Mouse (Mus musculus) midbrain, embryonic 14.5 days (tissue): ENCODE measurements around the gene Kctd15. TPM values are rescaled to one million over a fixed set of nuclear protein-coding genes. Genes with fewer than 3 reads are reported as not detected.

Source experiments
- ATAC-seq: fragments of 200-750 bp; cut with Nextera tagmentation; 2 replicates; pipeline ENCODE4 v1.8.0; 2017; ENCODE audit warnings: moderate number of reproducible peaks, moderate library complexity; ENCODE audit not compliant: low FRiP score, low TSS enrichment
- DNase-seq: peaks from one replicate; pipeline ENCODE4 v3.0.0-alpha.2; 2015
- H3K27ac ChIP-seq: fragments of 300-500 bp; sonication (generic); replicated peaks from 2 replicates; pipeline ENCODE4 v1.5.1; 2014; ENCODE audit warnings: mild to moderate bottlenecking, low read depth, low read length, moderate library complexity
- H3K27me3 ChIP-seq: fragments of 300-500 bp; sonication (generic); 2 replicates; pipeline ENCODE4 v1.6.1; 2014; ENCODE audit warnings: low read length, control low read depth, mixed read lengths; ENCODE audit not compliant: control insufficient read depth, insufficient read depth
- H3K36me3 ChIP-seq: fragments of 300-500 bp; sonication (generic); 2 replicates; pipeline ENCODE4 v1.6.1; 2014; ENCODE audit warnings: low read length, control low read depth; ENCODE audit not compliant: control insufficient read depth, insufficient read depth
- H3K4me1 ChIP-seq: fragments of 300-500 bp; sonication (generic); 2 replicates; pipeline ENCODE4 v1.6.1; 2014; ENCODE audit warnings: mild to moderate bottlenecking, antibody characterized with exemption, low read length, control low read depth; ENCODE audit not compliant: control insufficient read depth, insufficient read depth
- H3K4me2 ChIP-seq: fragments of 300-500 bp; sonication (generic); 2 replicates; pipeline ENCODE4 v1.6.1; 2014; ENCODE audit warnings: mild to moderate bottlenecking, low read length, moderate library complexity
- H3K4me3 ChIP-seq: fragments of 300-500 bp; sonication (generic); replicated peaks from 2 replicates; pipeline ENCODE4 v1.5.1; 2014; ENCODE audit warnings: low read depth, low read length
- H3K9ac ChIP-seq: fragments of 300-500 bp; sonication (generic); replicated peaks from 2 replicates; pipeline ENCODE4 v1.6.1; 2014; ENCODE audit warnings: mild to moderate bottlenecking, low read length, moderate library complexity
- H3K9me3 ChIP-seq: fragments of 300-500 bp; sonication (generic); 2 replicates; pipeline ENCODE4 v1.6.1; 2016; ENCODE audit warnings: low read length, control low read depth, mixed read lengths; ENCODE audit not compliant: control insufficient read depth
- WGBS: fragments of 180-500 bp; shearing (Covaris S2); extraction: QIAGEN DNeasy Blood & Tissue Kit; methylation state at CpG from one replicate; pipeline ENCODE4 v1.1.7; 2014; 5-methylcytosine and 5-hydroxymethylcytosine counted together
- polyA plus RNA-seq: library from polyadenylated mRNA; unstranded; fragments of >200 nt; fragmentation: Nextera tagmentation; extraction: Ambion mirVana; gene quantifications from 2 replicates; pipeline ENCODE4 v1.2.1, GENCODE M21; 2014

Gene Kctd15
- polyA plus RNA-seq, 1 experiment from 2014 or later = 17.5 TPM

DNA sequence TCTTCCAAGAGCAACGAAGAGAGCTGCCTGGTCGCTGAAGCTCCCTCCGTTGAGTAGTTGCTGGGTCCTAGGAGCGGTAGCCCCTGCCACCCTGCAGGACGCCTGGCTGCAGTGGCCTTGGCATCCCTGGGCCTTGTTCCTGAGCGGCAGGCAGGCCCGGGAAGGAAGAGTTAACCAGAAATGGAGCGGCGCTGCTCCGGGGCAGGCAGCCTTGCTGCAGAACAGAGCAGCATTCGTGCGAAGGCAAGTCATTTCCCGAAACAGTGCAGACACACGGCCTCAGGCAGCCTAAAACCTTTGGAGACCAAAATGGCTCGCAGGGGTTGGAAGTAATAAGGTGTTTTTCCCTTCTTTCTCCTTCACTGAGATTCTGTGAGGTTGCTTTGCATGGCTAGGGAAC, 50.5 kb downstream of the Kctd15 start:
- H3K4me2 ChIP-seq = peak overlapping the region; percentile 43
- no peak overlapping the region for H3K4me3 ChIP-seq
- 0 out of 2 replicates have a peak, but pooled peaks have one; percentile 17 for ATAC-seq
- H3K36me3 ChIP-seq = no peaks in the 10 kb centered on the region
- DNase-seq = peak; percentile 73
- no peaks in the 10 kb centered on the region for H3K9me3 ChIP-seq
- WGBS = 25% methylated on average over 15 of the region's 15 CpGs
- H3K9ac ChIP-seq = peak overlapping the region; percentile 46; the same call in 1 of the 2 replicates
- H3K27me3 ChIP-seq = no peaks in the 10 kb centered on the region
- H3K4me1 ChIP-seq = peaks cover 22% of the 10 kb centered on the region
- peak overlapping the region; percentile 81 for H3K27ac ChIP-seq

DNA sequence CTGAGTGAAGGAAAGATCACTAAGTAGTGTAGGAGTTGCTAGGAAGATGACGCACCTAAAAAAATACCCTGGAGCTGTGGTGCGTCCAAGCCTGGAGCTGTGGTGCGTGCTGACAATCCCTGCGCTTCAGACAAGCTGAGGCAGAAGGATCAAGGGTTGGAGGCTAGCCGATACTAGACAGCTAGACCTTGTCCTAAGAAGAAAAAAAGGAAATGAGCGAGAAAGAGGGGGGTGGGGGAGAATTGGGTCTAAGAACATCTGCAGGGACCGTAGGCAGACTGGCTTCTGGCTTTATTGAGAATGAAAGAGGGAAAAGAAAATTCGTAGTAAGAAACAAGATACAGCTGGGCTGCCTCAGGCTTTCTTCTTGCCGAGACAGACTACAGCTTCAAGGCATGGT, 58.0 kb downstream of the Kctd15 start:
- ATAC-seq (no peak), DNase-seq (no peak)
- 62% methylated on average over 9 of the region's 9 CpGs for WGBS
- H3K27ac ChIP-seq = no peak overlapping the region
- peaks cover 16% of the 10 kb centered on the region; the same call in 1 of the 2 replicates for H3K4me1 ChIP-seq
- H3K9ac ChIP-seq = no peak overlapping the region
- no peaks in the 10 kb centered on the region for H3K9me3 ChIP-seq
- no peaks in the 10 kb centered on the region for H3K27me3 ChIP-seq
- no peak overlapping the region for H3K4me2 ChIP-seq
- H3K36me3 ChIP-seq = no peaks in the 10 kb centered on the region
- H3K4me3 ChIP-seq = no peak overlapping the region

DNA sequence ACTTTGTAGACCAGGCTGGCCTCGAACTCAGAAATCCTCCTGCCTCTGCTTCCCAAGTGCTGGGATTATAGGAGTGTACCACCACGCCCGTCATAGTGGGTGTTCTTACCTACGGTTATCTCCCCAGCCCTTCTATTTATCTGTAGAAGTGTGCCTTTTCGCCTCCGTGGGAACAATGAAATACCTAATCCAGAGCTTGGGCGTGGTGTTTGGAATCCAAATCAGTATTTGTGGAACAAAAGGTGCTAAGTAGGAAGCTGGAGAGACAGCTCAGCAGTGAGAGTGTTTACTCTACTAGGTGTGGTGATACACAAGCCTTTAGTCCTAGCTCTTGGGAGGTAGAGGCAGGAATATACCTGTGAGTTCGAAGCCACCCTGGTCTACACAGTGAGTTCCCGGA, 58.5 kb downstream of the Kctd15 start:
- Histone ChIP-seq H3K9ac (no peak overlapping the region), H3K27ac (no peak overlapping the region), H3K4me1 (peaks cover 17% of the 10 kb centered on the region; the same call in 1 of the 2 replicates), H3K4me3 (no peak overlapping the region), H3K36me3 (no peaks in the 10 kb centered on the region), H3K27me3 (no peaks in the 10 kb centered on the region), H3K4me2 (no peak overlapping the region), H3K9me3 (no peaks in the 10 kb centered on the region)
- ATAC-seq = no peak
- WGBS = 91% methylated on average over 9 of the region's 9 CpGs
- DNase-seq = no peak

DNA sequence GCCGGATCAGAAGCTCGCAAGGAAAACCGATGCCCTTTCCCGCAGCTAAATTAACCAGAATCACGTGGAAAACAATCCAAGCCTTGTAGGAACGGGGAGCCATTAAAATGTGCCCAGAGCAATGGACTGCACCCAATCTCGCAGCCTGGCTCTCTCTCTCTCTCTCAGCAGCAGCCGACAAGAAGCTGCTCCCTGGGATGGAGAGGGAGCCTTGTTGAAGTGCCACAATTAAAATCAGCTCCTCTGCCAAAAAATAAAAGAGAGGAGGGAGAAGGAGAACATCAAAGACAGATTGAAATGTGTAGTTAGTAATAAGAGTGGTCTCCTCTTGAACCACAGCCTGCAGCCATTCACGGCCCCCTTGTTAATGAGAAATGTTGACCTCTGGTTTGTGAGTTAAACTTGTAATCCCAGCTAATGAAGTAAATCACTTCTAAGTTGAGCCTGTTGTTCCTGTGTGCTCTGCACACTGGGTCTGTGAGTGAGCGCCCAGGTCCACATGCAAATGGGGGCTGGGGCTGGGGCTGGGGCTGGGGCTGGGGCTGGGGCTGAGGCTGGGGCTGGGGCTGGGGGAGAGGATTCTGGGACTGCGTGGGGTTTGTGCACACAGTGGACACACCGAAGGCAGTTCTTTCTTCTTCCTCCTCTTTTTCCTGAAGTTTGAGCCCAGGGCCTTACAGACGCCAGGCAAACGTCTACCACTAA, 59.8 kb downstream of the Kctd15 start:
- Histone ChIP-seq H3K4me3 (no peak overlapping the region), H3K27me3 (no peaks in the 10 kb centered on the region), H3K4me2 (no peak overlapping the region), H3K27ac (peak overlapping the region; percentile 46), H3K4me1 (peaks cover 17% of the 10 kb centered on the region; the same call in 1 of the 2 replicates), H3K36me3 (no peaks in the 10 kb centered on the region), H3K9ac (0 out of 2 replicates have a peak overlapping the region, but pooled peaks have one; percentile 1), H3K9me3 (no peaks in the 10 kb centered on the region)
- peak; percentile 45 for DNase-seq
- no peak for ATAC-seq
- 42% methylated on average over 14 of the region's 14 CpGs for WGBS

DNA sequence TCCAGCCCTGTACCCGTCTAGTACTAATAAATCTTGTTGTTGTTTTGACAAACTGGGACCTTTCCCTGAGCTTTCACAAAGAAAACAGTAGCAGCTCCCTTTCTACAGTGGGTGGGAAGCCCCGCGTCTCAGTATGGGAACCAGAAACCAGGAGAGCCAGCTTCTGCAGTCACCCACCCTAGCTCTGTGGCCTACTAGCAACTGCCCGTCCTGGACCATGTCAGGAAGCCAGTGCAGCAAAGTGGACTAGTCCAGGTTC, 61.3 kb downstream of the Kctd15 start:
- Histone ChIP-seq H3K27ac (peak overlapping the region; percentile 77; the same call in 1 of the 2 replicates), H3K4me3 (no peak overlapping the region), H3K9me3 (no peaks in the 10 kb centered on the region), H3K36me3 (no peaks in the 10 kb centered on the region), H3K27me3 (no peaks in the 10 kb centered on the region), H3K4me1 (peaks cover 17% of the 10 kb centered on the region; the same call in 1 of the 2 replicates), H3K9ac (no peak overlapping the region), H3K4me2 (no peak overlapping the region)
- DNase-seq (no peak), ATAC-seq (no peak)
- WGBS = 88% methylated on average over 4 of the region's 4 CpGs

DNA sequence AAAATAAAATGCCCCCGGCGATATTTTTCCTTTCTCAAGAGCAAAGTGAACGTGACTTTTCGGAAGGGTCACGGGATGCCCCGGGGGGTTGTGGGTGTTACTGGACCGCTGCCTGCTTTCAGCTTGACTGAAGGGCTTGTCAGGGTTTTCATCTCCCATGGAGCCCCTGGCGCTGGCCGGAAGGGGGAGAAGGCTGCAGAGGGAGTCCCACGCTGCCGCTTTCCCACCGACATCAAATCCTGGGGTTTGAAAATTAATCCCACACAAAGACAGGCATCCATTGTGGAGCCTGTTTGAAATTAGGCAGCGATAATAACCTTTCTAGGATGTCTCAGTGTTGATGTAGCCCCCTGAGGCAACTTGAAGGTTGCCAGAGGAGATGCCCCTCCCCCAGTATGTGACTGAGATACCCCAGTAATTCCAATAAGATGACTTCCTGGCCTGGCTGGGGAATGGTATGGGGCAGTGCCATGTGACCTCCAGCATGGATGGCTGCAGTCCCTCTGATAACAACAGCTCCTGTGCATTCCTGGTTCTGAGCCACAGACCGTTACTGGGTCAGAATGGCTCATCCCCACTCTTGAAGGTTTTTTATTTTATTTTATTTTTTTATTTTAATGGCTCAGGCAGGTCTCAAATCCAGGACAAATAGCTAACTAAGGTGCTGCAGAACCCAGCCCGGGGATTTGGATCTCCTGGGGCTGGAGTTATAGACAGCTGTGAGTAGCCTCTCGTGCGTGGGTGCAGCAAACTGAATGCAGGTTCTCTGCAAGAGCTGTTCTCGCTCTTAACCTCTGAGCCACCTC, 61.8 kb downstream of the Kctd15 start:
- Histone ChIP-seq H3K27ac (peak overlapping the region; percentile 77), H3K36me3 (no peaks in the 10 kb centered on the region), H3K4me2 (peak overlapping the region; percentile 55), H3K9me3 (no peaks in the 10 kb centered on the region), H3K4me3 (peak overlapping the region; percentile 22), H3K27me3 (no peaks in the 10 kb centered on the region), H3K4me1 (peaks cover 17% of the 10 kb centered on the region; the same call in 1 of the 2 replicates), H3K9ac (peak overlapping the region; percentile 40; the same call in 1 of the 2 replicates)
- DNase-seq (peak; percentile 84), ATAC-seq (peak; percentile 77)
- WGBS = 20% methylated on average over 18 of the region's 18 CpGs

DNA sequence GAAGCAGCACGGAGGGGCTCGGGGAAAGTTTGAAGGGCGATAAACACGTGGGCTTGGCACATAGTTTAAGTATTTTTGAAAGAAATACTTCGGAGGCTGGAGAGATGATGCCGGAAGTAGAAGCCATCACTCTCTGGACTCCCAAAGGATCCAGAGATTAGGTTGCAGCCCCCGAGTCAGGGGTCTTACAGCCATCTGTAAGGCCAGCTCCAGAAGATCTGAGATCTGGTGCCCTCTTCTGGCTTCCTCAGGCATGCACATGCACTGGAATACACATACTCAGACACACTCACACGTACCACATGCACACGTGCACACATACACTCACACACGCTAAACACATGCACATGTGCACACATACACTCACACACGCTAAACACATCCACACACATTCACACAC, 65.8 kb downstream of the Kctd15 start:
- Histone ChIP-seq H3K4me3 (no peak overlapping the region), H3K27me3 (no peaks in the 10 kb centered on the region), H3K27ac (no peak overlapping the region), H3K36me3 (no peaks in the 10 kb centered on the region), H3K4me1 (peaks cover 17% of the 10 kb centered on the region; the same call in 1 of the 2 replicates), H3K9ac (no peak overlapping the region), H3K9me3 (no peaks in the 10 kb centered on the region), H3K4me2 (no peak overlapping the region)
- DNase-seq (no peak), ATAC-seq (no peak)
- 93% methylated on average over 11 of the region's 11 CpGs for WGBS
